Mouse (Mus musculus): ENCODE measurements at regions not wholly inside any gene's neighbourhood (a gene's known extent, or its start where the extent isn't known, plus 50 kb on each side); places are given as distances from the start of the nearest gene placed in this dataset.

- DNase-seq (ENCODE audit: low spot score in 2 of 2), result no peak
These were observed 169.7 kb downstream of the Nrp2 start for GRCm38 (mm10) chr1:62872771-62873170.

DNA sequence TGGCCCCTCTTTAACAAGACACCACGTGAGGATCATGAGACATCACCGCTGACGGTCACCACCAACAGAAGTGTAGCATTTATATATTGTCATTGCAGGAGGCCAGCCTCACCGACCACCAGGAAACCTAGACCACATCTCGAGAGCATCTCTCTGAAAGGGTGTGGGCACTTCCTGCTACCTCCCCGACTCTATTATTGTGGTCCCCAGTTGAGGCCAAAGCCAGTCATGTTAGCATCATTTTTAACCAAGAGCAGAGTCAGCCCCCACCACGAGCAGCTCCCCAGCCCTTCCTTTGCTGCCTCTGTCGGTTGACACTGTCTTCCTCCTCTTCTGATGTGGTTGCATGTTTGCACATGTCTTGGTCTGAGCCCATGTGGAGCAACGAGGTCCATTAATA is 172.5 kb downstream of the Nrp2 start:
- no peak for DNase-seq (ENCODE audit: low spot score in 2 of 2)

DNA sequence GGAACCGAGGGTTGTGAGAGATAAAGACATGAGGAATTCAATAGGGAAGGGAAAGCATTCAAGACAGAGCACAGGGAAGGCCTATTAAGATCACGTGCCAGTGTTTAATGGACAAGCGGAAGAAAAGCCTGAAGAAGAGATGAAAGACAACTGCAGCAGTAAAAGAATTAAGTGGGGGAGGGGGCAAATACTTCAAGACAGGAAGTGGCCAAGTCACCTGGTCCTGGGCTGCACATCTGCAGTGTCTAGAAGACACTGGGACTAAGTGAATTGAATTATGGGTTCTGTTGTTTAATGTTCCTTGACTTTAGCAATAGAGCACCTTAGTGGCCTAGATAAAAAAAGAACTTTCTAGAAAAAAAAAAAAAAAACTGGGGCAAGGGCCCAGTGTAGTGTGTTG is 173.6 kb downstream of the Nrp2 start:
- DNase-seq (ENCODE audit: low spot score in 2 of 2), result no peak

- no peak for DNase-seq (ENCODE audit: low spot score in 2 of 2)
These were observed 177.8 kb downstream of the Nrp2 start for GRCm38 (mm10) chr1:62880882-62881291.

DNA sequence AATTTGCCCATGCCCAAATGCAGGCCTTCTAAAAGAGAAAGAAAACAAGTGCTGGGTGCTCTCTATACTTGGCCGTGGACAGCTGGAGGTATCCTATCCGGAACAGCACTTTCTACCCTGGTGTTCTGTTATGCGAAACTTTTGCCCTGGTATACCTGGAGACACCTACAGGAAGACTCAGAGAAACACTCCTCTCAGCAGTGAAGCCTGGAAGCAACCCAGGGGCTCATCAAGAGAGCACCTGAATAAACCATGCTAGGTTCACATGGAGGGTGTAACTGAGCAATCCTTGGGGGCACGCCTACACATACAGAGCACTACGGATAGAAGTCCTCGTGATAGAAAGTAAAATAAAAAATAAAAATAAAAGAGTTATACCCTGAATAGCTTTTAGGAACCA is 178.4 kb downstream of the Nrp2 start:
- no peak for DNase-seq (ENCODE audit: low spot score in 2 of 2)

DNA sequence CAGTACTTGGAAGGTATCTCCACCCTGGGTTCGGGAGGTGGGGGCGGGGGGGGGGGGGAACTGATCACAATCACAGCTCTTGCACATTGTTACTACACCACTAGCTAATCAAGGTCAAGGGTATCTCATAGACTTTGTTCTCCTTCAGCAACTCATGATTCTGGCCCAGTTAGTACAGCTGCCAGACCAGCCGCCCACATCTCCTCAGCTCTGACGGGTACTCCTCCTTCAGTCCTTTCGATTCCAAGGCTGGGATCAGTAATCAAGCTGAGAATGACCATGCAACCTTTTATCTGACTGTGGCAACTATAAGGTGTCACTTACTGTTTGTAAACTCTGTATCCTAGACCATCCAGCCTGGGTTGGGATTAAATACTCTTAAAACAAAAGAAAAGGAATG is 178.9 kb downstream of the Nrp2 start:
- DNase-seq (ENCODE audit: low spot score in 2 of 2), result no peak

- no peak for DNase-seq (ENCODE audit: low spot score in 2 of 2)
These were observed 181.9 kb downstream of the Nrp2 start for GRCm38 (mm10) chr1:62884876-62885480.

DNA sequence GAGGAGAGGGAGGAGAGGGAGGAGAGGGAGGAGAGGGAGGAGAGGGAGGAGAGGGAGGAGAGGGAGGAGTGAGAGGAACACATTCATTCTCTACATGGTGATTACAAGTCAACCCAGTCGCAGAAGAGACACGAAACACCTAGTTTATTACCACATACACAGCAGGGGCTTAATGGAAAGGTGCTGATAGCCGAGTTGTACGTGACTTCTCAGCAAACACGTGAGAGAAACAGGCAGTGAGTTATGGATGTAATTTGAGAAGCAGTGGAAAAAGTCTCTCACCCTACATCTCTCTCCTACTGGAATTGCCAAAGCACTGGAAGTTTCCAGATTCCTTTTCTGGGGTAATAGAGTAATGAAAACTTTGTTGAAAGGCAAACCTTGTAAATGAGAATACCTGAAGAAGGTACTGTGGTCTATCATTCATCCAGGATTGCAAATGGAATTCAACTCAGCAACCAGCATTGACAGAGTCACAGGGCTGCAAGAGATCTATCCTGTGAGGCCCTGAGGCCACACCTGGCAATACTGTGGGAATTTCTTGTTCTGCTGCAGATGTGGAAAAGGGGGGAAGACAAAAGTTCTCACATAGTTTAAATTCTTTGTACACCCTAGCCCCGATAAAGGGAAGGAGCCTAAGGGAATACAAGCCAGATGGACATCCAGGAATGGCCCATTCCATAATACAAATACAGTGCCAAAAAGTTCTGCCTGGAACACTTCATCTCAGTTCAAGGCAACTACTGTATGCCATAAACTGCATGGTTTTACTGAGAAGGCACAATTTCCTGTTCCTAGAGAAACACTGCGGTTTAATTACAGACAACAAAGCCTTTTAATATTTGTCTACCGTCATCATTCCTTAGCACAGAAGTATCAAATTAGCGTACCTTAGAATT is 184.7 kb downstream of the Nrp2 start:
- no peak for DNase-seq (ENCODE audit: low spot score in 2 of 2)

GRCm38 (mm10) chr1:62901375-62901774 is 198.3 kb downstream of the Nrp2 start:
- peak; percentile 67 to 75 for DNase-seq (ENCODE audit: low spot score in 2 of 2)

DNA sequence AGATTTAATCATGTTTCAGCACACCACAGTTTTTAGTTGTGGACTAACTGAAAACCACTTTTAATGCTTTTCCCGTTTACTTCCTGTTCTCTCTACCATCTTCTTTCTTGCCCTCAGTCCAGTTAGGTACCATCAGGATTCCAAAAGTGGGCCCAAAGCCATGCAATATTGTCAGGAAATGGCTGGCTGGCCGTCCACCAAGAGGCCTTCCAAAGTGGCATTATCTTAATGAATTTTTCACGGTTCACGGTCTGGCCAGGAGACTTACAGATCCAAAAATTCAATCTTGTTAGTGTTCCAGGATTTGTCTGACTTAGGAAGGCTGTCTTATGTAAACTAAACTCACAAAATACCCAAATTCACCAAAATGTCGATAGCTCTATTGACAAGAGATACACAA is 198.8 kb downstream of the Nrp2 start:
- DNase-seq (ENCODE audit: low spot score in 2 of 2), result no peak

- DNase-seq (ENCODE audit: low spot score in 2 of 2), result no peak
These were observed 199.9 kb downstream of the Nrp2 start for GRCm38 (mm10) chr1:62902931-62903453.

- DNase-seq (ENCODE audit: low spot score in 2 of 2), result no peak
These were observed 202.7 kb downstream of the Nrp2 start for GRCm38 (mm10) chr1:62905739-62906138.

- no peak for DNase-seq (ENCODE audit: low spot score in 2 of 2)
These were observed 204.2 kb downstream of the Nrp2 start for GRCm38 (mm10) chr1:62907243-62907642.

Measured in left cerebral cortex, adult 18-20 months (tissue).